Mouse (Mus musculus): ENCODE measurements around the gene Pnpla2.

Pnpla2 gene

GRCm38 (mm10) chr7:141451928-141452327 is 3.1 kb upstream of the Pnpla2 start:
- no peak for DNase-seq

GRCm38 (mm10) chr7:141453636-141454035 is 1.4 kb upstream of the Pnpla2 start:
- no peak for DNase-seq

- DNase-seq, result peak; percentile 90 to 94
Measured at GRCm38 (mm10) chr7:141455610-141456314, 764 bp downstream of the Pnpla2 start.

- peak; percentile 75 to 82 for DNase-seq
Measured at GRCm38 (mm10) chr7:141456739-141457138, 1.7 kb downstream of the Pnpla2 start.

GRCm38 (mm10) chr7:141457236-141457635 is 2.2 kb downstream of the Pnpla2 start:
- DNase-seq, result no peak

- DNase-seq, result peak in 1 of 2 experiments; percentile 66
Measured at GRCm38 (mm10) chr7:141457986-141458660, 3.1 kb downstream of the Pnpla2 start.

GRCm38 (mm10) chr7:141458661-141459060 is 3.7 kb downstream of the Pnpla2 start:
- no peak for DNase-seq

GRCm38 (mm10) chr7:141459301-141459711 is 4.3 kb downstream of the Pnpla2 start:
- no peak for DNase-seq

GRCm38 (mm10) chr7:141460001-141460390 is 5.0 kb downstream of the Pnpla2 start:
- DNase-seq, result no peak

- peak; percentile 83 to 90 for DNase-seq
Measured at GRCm38 (mm10) chr7:141460391-141461113, 5.6 kb downstream of the Pnpla2 start, which contains the start of gene Cracr2b. Gene Cracr2b (plus strand): TSS chr7:141461094.

- peak; percentile 53 to 57 for DNase-seq
Measured at GRCm38 (mm10) chr7:141461521-141462332, 6.7 kb downstream of the Pnpla2 start.

- peak; percentile 89 to 93 for DNase-seq
Measured at GRCm38 (mm10) chr7:141462333-141462821, 7.4 kb downstream of the Pnpla2 start.

- DNase-seq, result peak; percentile 91 to 92
Measured at GRCm38 (mm10) chr7:141463824-141464602, 9.0 kb downstream of the Pnpla2 start.

GRCm38 (mm10) chr7:141464603-141465201 is 9.7 kb downstream of the Pnpla2 start:
- peak; percentile 72 to 78 for DNase-seq

GRCm38 (mm10) chr7:141465388-141466044 is 10.5 kb downstream of the Pnpla2 start:
- peak in 1 of 2 experiments; percentile 15 for DNase-seq

GRCm38 (mm10) chr7:141466045-141466394 is 11.0 kb downstream of the Pnpla2 start:
- DNase-seq, result peak; percentile 62 to 68

GRCm38 (mm10) chr7:141466607-141467148 is 11.7 kb downstream of the Pnpla2 start:
- no peak for DNase-seq

GRCm38 (mm10) chr7:141467230-141468030 is 12.4 kb downstream of the Pnpla2 start, which contains the start of gene Cd151:
Gene Cd151 (plus strand): TSS chr7:141467392.
- peak; percentile 92 to 95 for DNase-seq

- DNase-seq, result peak; percentile 49 to 51
Measured at GRCm38 (mm10) chr7:141468164-141468521, 13.1 kb downstream of the Pnpla2 start.

Data from lung, adult 18-20 months (tissue).